Mouse (Mus musculus) limb, embryonic 13.5 days (tissue): ENCODE data around the gene Gm5868. TPM values are rescaled to one million over a fixed set of nuclear protein-coding genes. Genes with fewer than 3 reads are reported as not detected.
A peak's percentile ranks its signal among the peaks of the same experiment; 100 is the strongest.
"Not testable (repeated sequence)": the region's sequence is repeated elsewhere in the genome, so short reads cannot be mapped to it uniquely, and the experiment has no call there.

Experiments
- ATAC-seq: fragments of 200-750 bp; cut with Nextera tagmentation; 2 replicates; pipeline ENCODE4 v1.8.0; 2017; ENCODE audit warnings: low read depth, moderate number of reproducible peaks, moderate TSS enrichment; ENCODE audit not compliant: low FRiP score
- H3K27ac ChIP-seq: fragments of 300-500 bp; sonication (generic); 2 replicates; pipeline ENCODE4 v1.5.1; 2015; ENCODE audit warnings: inconsistent platforms, mild to moderate bottlenecking, moderate library complexity
- H3K27me3 ChIP-seq: fragments of 300-500 bp; sonication (generic); 2 replicates; pipeline ENCODE4 v1.6.1; 2015; ENCODE audit warnings: mild to moderate bottlenecking, inconsistent platforms
- H3K36me3 ChIP-seq: fragments of 300-500 bp; sonication (generic); 2 replicates; pipeline ENCODE4 v1.6.1; 2015; ENCODE audit warnings: inconsistent platforms, mild to moderate bottlenecking, moderate library complexity
- H3K4me1 ChIP-seq: fragments of 300-500 bp; sonication (generic); 2 replicates; pipeline ENCODE4 v1.6.1; 2015; ENCODE audit warnings: inconsistent platforms
- H3K4me2 ChIP-seq: fragments of 300-500 bp; sonication (generic); replicated peaks from 2 replicates; pipeline ENCODE4 v1.6.1; 2015; ENCODE audit warnings: inconsistent platforms, mild to moderate bottlenecking, moderate library complexity
- H3K4me3 ChIP-seq: fragments of 300-500 bp; sonication (generic); 2 replicates; pipeline ENCODE4 v1.5.1; 2015; ENCODE audit warnings: moderate library complexity, mild to moderate bottlenecking, inconsistent platforms
- H3K9ac ChIP-seq: fragments of 300-500 bp; sonication (generic); 2 replicates; pipeline ENCODE4 v1.6.1; 2015; ENCODE audit warnings: mild to moderate bottlenecking, inconsistent platforms
- H3K9me3 ChIP-seq: fragments of 300-500 bp; sonication (generic); 2 replicates; pipeline ENCODE4 v1.6.1; 2016; ENCODE audit warnings: inconsistent platforms
- WGBS: fragments of 180-500 bp; shearing (Covaris S2); methylation state at CpG from one replicate; pipeline ENCODE4 v1.1.7; 2015; 5-methylcytosine and 5-hydroxymethylcytosine counted together
- polyA plus RNA-seq: library from polyadenylated mRNA; unstranded; fragments of >200 nt; fragmentation: Nextera tagmentation; extraction: Ambion mirVana; gene quantifications from 2 replicates; pipeline ENCODE4 v1.2.1, GENCODE M21; 2015

Gene Gm5868
- polyA plus RNA-seq, 1 experiment from 2014 or later, result 0.71 TPM

DNA sequence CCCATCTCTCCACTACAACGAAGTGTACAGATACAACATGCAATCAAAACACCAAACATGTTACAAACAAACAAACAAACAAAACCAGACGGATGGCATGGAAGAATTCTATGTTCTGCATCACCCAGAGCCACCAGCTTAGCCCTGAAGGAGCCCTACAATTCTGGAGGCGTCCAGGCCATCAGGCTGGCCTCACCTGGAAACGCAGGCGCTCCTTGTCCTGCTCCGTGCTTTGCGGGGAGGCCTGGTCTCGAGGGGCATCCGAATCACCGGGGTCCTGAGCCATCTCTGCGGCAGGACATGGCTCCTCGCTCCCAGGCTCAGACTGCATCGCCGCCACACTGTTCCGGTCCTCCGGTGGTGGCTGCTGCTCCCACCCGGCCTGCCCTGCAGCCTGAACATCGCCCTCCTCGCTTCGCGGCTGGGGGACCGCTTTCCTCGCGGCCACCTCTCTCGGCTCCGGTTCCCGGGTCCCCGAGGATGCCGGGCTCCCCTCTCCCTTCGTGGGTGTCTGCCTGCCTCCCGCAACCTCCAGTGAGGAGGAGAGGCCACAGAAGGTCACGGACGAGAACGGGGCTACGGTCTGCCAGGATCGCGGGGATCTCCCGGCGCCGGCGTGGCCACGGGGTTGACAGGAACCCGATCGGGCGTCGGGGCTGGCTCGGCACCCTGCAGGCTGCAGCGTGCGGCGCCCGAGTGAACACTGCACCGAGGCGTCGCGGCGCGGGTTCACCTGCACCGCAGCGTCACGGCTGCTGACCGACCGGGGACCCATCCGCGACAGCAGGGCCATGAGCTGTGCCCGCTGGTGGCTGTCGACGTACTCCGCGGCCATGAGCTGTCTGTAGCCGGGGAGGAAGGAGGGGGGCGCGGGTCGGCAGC lies 7.0 kb downstream of the Gm5868 start:
- peak; percentile 73 for ATAC-seq
- not testable (repeated sequence) for H3K9me3 ChIP-seq, H3K4me1 ChIP-seq, H3K27ac ChIP-seq, H3K36me3 ChIP-seq
- Histone ChIP-seq H3K4me3 (peak overlapping the region; percentile 50), H3K4me2 (peak overlapping the region; percentile 85), H3K9ac (peak overlapping the region; percentile 66), H3K27me3 (peaks cover 30% of the 10 kb centered on the region)
- 7% methylated on average over 55 of the region's 73 CpGs for WGBS

- Histone ChIP-seq H3K4me2 (peak overlapping the region; percentile 85), H3K27me3 (peaks cover 30% of the 10 kb centered on the region)
- H3K36me3 ChIP-seq, H3K9me3 ChIP-seq, H3K27ac ChIP-seq, H3K4me3 ChIP-seq, H3K4me1 ChIP-seq, H3K9ac ChIP-seq: not testable (repeated sequence)
- 28% methylated on average over 10 of the region's 10 CpGs for WGBS
- 0 out of 2 replicates have a peak, but pooled peaks have one; percentile 21 for ATAC-seq
These were observed 7.8 kb downstream of the Gm5868 start for GRCm38 (mm10) chr5:72579599-72579998.

- no peak for ATAC-seq
- H3K9ac ChIP-seq, result no peak overlapping the region
- H3K4me3 ChIP-seq, result no peak overlapping the region
- H3K4me2 ChIP-seq, result no peak overlapping the region
- WGBS, result 86% methylated on average over 5 of the region's 5 CpGs
- no peaks in the 10 kb centered on the region for H3K4me1 ChIP-seq
- H3K27ac ChIP-seq, result no peak overlapping the region
- H3K27me3 ChIP-seq, result no peaks in the 10 kb centered on the region
- peaks cover 16% of the 10 kb centered on the region for H3K9me3 ChIP-seq
- no peaks in the 10 kb centered on the region for H3K36me3 ChIP-seq
These were observed 21.7 kb downstream of the Gm5868 start for GRCm38 (mm10) chr5:72565621-72566020.

GRCm38 (mm10) chr5:72563183-72563582 lies 24.2 kb downstream of the Gm5868 start:
- ATAC-seq, H3K9me3 ChIP-seq, H3K27me3 ChIP-seq, H3K9ac ChIP-seq, H3K4me2 ChIP-seq, H3K4me1 ChIP-seq, H3K27ac ChIP-seq, H3K36me3 ChIP-seq, H3K4me3 ChIP-seq: not testable (repeated sequence)
- 78% methylated on average over 2 of the region's 2 CpGs for WGBS

DNA sequence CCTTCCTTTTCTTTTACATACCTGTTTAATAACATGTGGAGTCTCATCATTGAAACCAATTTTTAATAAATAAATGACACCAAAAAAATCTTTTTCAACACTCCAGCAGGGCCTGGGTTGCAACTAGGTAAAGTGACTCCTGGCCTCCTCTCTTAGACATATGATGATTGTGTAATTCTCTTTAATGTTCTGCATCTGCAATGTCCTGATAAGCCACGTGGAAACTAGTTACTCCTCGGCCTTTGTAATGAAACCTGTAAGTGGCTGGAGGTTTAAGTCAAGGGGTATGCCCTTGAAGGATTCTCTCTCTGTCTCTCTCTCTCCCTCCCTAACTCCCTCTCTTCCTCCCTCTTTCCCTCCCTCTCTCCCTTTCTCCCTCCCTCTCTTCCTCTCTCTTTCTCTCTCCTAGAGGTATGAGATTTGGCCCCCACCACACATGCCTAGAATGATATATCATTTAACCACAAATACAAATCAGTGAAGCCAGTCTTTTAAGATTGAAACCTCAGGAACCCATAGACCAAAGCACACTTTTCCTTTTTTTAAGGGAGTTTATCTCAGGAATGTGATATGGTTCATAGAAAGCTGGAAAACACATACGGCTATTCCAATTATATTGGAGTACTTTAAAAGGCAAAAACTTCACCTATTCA lies 26.2 kb downstream of the Gm5868 start:
- Histone ChIP-seq H3K4me2 (no peak overlapping the region), H3K4me3 (no peak overlapping the region), H3K36me3 (no peaks in the 10 kb centered on the region), H3K27me3 (no peaks in the 10 kb centered on the region), H3K4me1 (peaks cover 12% of the 10 kb centered on the region; the same call in 1 of the 2 replicates), H3K9me3 (no peaks in the 10 kb centered on the region), H3K27ac (no peak overlapping the region), H3K9ac (no peak overlapping the region)
- ATAC-seq, result no peak
- WGBS, result 69% methylated on average over 3 of the region's 3 CpGs

- Histone ChIP-seq H3K4me2 (peak within 1 kb of the TSS; percentile 89), H3K4me3 (peak within 1 kb of the TSS; percentile 81), H3K27ac (peak within 1 kb of the TSS; percentile 61; the same call in 1 of the 2 replicates), H3K4me1 (peaks cover 12% of the 10 kb centered on the region; the same call in 1 of the 2 replicates), H3K9ac (peak within 1 kb of the TSS; percentile 93), H3K9me3 (no peaks in the 10 kb centered on the region), H3K27me3 (no peaks in the 10 kb centered on the region), H3K36me3 (peaks cover 5% of the 10 kb centered on the region)
- WGBS, result under 1% methylated on average over 41 of the region's 42 CpGs
- peak; percentile 97 for ATAC-seq
These were observed 27.8 kb downstream of the Gm5868 start, which contains the start of gene Nfxl1 for GRCm38 (mm10) chr5:72559544-72560049. Nfxl1 (minus strand) TSS chr5:72559684.

DNA sequence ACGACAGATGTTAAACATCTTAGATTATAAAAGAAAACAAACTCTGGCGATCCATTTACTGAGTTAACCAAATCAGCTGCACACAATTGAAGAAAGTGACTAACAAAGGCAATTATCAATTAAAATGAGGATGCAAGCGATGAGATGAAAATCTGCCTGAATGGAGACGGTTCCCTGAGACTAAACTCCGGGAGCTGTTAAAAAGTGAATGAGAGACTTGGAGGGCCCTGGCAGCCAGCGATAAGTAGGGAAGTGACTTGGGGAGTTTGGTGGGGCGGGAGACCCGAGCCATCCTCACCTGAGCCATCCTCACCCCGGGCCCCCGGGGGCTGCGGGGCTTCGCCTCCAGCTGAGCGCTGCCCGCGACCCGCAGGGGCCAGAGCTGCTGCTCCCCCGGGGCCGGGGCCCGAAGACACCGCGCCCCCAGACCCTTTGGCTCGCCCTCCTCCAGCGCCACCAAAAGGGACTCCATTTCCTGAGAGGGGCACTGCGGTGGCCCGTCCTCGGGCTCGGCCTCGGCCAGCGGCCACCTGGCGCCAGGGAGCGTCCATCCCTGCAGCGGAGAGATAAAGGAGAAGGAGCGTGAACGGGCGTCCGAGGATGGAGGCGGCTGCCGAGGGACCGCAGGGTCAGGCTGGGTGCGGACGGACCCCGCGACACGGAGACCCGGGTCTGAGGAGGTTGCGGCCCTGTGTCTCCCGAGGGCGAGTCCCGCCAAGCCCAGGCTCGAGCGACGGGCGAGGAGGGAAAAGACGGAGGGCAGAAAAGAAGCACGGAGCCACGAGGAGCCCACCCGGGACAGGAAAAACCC lies 28.4 kb downstream of the Gm5868 start:
- WGBS, result under 1% methylated on average over 51 of the region's 57 CpGs
- Histone ChIP-seq H3K27me3 (no peaks in the 10 kb centered on the region), H3K4me3 (peak overlapping the region; percentile 81), H3K9me3 (no peaks in the 10 kb centered on the region), H3K27ac (peak overlapping the region; percentile 44; the same call in 1 of the 2 replicates), H3K9ac (peak overlapping the region; percentile 93), H3K4me2 (peak overlapping the region; percentile 89), H3K4me1 (peaks cover 12% of the 10 kb centered on the region; the same call in 1 of the 2 replicates), H3K36me3 (peaks cover 8% of the 10 kb centered on the region)
- ATAC-seq, result peak; percentile 75

GRCm38 (mm10) chr5:72556245-72556644 lies 31.1 kb downstream of the Gm5868 start:
- peaks cover 26% of the 10 kb centered on the region for H3K36me3 ChIP-seq
- H3K4me3 ChIP-seq, result no peak overlapping the region
- 88% methylated on average over 3 of the region's 3 CpGs for WGBS
- no peaks in the 10 kb centered on the region for H3K27me3 ChIP-seq
- no peak overlapping the region for H3K27ac ChIP-seq
- H3K9me3 ChIP-seq, result no peaks in the 10 kb centered on the region
- peaks cover 12% of the 10 kb centered on the region; the same call in 1 of the 2 replicates for H3K4me1 ChIP-seq
- ATAC-seq, result no peak
- no peak overlapping the region for H3K9ac ChIP-seq
- no peak overlapping the region for H3K4me2 ChIP-seq

GRCm38 (mm10) chr5:72551209-72551608 lies 36.1 kb downstream of the Gm5868 start:
- no peaks in the 10 kb centered on the region for H3K4me1 ChIP-seq
- no peaks in the 10 kb centered on the region for H3K27me3 ChIP-seq
- peaks cover 32% of the 10 kb centered on the region for H3K36me3 ChIP-seq
- H3K4me2 ChIP-seq, result no peak overlapping the region
- no peak overlapping the region for H3K4me3 ChIP-seq
- no peak for ATAC-seq
- H3K9ac ChIP-seq, result no peak overlapping the region
- 90% methylated on average over 3 of the region's 3 CpGs for WGBS
- H3K9me3 ChIP-seq, result no peaks in the 10 kb centered on the region
- no peak overlapping the region for H3K27ac ChIP-seq
